Mouse (Mus musculus) spleen, embryonic (tissue): ENCODE measurements around the gene Gm4133.
"Not testable (repeated sequence)": the region's sequence is repeated elsewhere in the genome, so short reads cannot be mapped to it uniquely, and the experiment has no call there.

Experiments
- CTCF ChIA-PET: fragments of 350-600 bp; sonication (Branson Sonifier 250); formaldehyde crosslinking; loops from one replicate; lab custom pipeline; 2022; lab: Charles Lee

Gene Gm4133

GRCm38 (mm10) chr7:20333965-20334364 is at the start of gene Gm4133:
TSS of gene Gm4133 (minus strand) at chr7:20334065.
- CTCF ChIA-PET, result not testable (repeated sequence)

GRCm38 (mm10) chr7:20375310-20375709 is 41.4 kb upstream of the Gm4133 start, which contains the start of gene Gm5728:
TSS of gene Gm5728 (minus strand) at chr7:20375410.
- CTCF ChIA-PET, result not testable (repeated sequence)
